29 mouse cellular contexts compared by ENCODE assay signal in the genomic region with DNA sequence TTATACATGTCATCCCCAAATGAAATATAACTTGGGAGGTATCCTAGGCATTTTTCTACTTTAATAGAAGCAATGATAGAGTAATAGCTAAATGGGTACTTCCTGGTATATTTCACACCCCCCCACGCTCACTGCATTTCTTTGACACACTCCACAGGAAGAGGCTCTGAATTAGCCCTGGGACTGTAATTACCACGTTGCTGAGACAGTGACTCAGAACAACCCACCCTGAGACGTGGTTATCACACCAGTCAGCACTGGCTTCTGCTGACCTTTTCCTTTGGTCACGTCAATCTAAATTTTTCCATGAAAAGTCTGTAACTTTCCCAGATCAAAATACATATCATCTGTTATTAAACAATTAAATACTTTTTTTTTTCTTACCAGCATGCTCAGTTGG.
"Had no signal": no experiment of that assay in that cellular context is flagged by ENCODE, and none has a peak within 500 bp of the region (broad histone marks: within the 10 kb centered on the region; RNA-seq: fewer than 3 reads in every experiment).

No protein-coding gene starts in this region.

- H3K9me3 ChIP-seq: heart, embryonic 12.5 days; heart, embryonic 13.5 days; heart, embryonic 15.5 days; hindbrain, embryonic 10.5 days; hindbrain, embryonic 12.5 days; hindbrain, embryonic 13.5 days; hindbrain, embryonic 15.5 days; intestine, embryonic 15.5 days; kidney, embryonic 15.5 days had no signal

- H3K9ac ChIP-seq: heart, embryonic 12.5 days; heart, embryonic 13.5 days; heart, embryonic 15.5 days; hindbrain, embryonic 12.5 days; hindbrain, embryonic 13.5 days; hindbrain, embryonic 14.5 days; hindbrain, embryonic 15.5 days; intestine, embryonic 15.5 days; kidney, embryonic 15.5 days had no signal

- H3K4me1 ChIP-seq: heart, embryonic 12.5 days; heart, embryonic 13.5 days; heart, embryonic 15.5 days; hindbrain, embryonic 10.5 days; hindbrain, embryonic 12.5 days; hindbrain, embryonic 13.5 days; hindbrain, embryonic 15.5 days; intestine, embryonic 15.5 days; kidney, embryonic 15.5 days had no signal

- H3K27me3 ChIP-seq: heart, embryonic 12.5 days; heart, embryonic 13.5 days; heart, embryonic 15.5 days; hindbrain, embryonic 12.5 days; hindbrain, embryonic 13.5 days; hindbrain, embryonic 15.5 days; intestine, embryonic 15.5 days; kidney, embryonic 15.5 days had no signal

- H3K4me3 ChIP-seq: heart, embryonic 12.5 days; heart, embryonic 13.5 days; heart, embryonic 15.5 days; hindbrain, embryonic 10.5 days; hindbrain, embryonic 12.5 days; hindbrain, embryonic 13.5 days; hindbrain, embryonic 15.5 days; intestine, embryonic 15.5 days; kidney, embryonic 15.5 days; layer of hippocampus, adult 2 months; left cerebral cortex, adult 2 months had no signal

- DNase-seq: heart, postnatal 10 days; heart, postnatal 14 days; heart, postnatal 36 days; heart, postnatal 4 days; kidney, adult 11 months; kidney, adult 2 months; kidney, adult 8-10 months; kidney, adult 9 months; kidney, postnatal 10 days; kidney, postnatal 14 days; kidney, postnatal 25 days; kidney, postnatal 36 days; kidney, postnatal 4 days; layer of hippocampus, adult 9-11 months; layer of hippocampus, postnatal 36 days had no signal

- H3K27ac ChIP-seq: heart, embryonic 13.5 days; heart, embryonic 15.5 days; hindbrain, embryonic 10.5 days; hindbrain, embryonic 12.5 days; hindbrain, embryonic 13.5 days; hindbrain, embryonic 14.5 days; hindbrain, embryonic 15.5 days; hindbrain, postnatal 0 days; intestine, embryonic 15.5 days; kidney, embryonic 15.5 days; kidney, postnatal 0 days; layer of hippocampus, adult 2 months; left cerebral cortex, adult 2 months had no signal

- H3K36me3 ChIP-seq: hindbrain, embryonic 10.5 days; hindbrain, embryonic 12.5 days; hindbrain, embryonic 13.5 days; hindbrain, embryonic 15.5 days; intestine, embryonic 15.5 days; kidney, embryonic 15.5 days had no signal
